Mouse (Mus musculus): ENCODE data around the gene Arhgef25. TPM values are rescaled to one million over a fixed set of nuclear protein-coding genes. Genes with fewer than 3 reads are reported as not detected.

The Arhgef25 gene
- polyA plus RNA-seq (2012; ENCODE audit: insufficient read depth, insufficient read length, missing spikeins) = 1.3 TPM in 1 of 2 replicates, not detected in the other

DNA sequence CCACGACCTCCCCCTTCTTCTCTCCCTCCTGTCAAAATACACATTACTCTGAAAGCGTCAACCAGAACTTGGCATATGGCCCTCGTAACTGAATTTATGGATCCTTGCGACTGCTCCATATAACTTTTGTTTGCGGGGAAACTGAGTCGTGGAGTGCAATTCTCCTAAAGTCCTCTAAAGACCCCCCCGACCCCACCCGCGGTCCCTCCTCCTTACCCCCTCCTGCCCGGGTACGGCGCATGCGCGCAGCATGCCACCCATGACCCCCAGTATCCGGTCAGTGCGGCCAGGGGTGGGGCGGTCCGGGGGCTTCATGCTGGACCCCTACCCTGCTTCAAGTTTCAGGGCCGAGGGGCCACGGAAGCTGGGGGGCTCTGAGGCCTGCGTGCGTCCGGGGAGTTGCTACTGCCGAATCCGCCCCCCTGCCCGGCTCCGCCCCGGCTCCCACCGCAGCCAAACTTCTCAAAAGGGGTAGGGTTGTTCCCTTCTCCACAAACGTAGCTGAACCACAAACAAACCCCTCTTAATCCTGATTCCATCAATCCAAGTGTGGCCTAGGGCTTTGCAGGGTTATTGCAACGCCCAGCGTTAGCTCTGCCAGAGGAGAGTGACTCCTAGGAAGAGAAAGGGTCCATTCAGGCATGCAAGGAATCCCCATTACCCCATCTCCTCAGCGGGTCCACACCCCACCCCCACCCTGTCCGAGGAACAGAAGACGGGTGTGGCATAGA, at the start of gene Arhgef25:
Gene Arhgef25 (minus strand): TSS at position 433 of the 731 bp plus-strand sequence.
- Histone ChIP-seq H3K4me1 (ENCODE audit: control insufficient read depth, insufficient read depth, low read length) (peaks cover 2% of the 10 kb centered on the region; the same call in 1 of the 2 replicates), H3K27ac (ENCODE audit: insufficient read depth, low read depth, low read length) (no peak within 1 kb of the TSS), H3K4me3 (ENCODE audit: insufficient read depth, low read length) (peak within 1 kb of the TSS; percentile 31)
- TF ChIP-seq POLR2A (IDR thresholded peaks at IDR 0.05; ENCODE audit: borderline replicate concordance, low read depth, low read length) = no peak
- TF ChIP-seq CTCF (IDR thresholded peaks at IDR 0.05; ENCODE audit: low read depth, low read length) = no peak

DNA sequence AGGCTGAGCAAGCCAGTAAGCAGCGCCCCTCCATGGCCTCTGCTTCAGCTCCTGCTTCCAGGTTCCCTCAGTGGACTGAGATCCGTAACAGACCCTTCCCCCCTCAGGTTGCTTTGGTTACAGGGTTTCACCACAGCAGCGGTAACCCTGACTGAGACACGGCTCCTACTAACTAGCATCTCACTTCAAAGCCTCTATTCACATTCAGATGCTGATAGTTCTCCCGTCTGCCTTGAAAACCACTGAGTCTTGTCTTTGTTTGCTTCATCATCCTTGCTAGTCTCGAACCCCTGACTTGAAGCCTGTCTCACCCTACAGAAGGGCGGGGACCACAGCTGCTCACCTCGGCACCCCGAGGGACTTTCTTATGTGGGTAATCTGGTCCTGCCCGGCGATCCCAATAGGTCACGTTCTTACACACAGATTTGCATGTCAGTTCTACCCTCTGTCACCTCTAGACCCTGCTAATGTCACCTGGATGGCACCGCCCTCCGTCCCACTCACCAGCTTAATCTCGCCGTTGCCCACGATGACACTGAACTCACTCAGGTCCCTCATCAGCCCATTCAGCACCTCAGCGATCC, 48.5 kb upstream of the Arhgef25 start:
- no peaks in the 10 kb centered on the region for H3K4me1 ChIP-seq (ENCODE audit: control insufficient read depth, insufficient read depth, low read length)
- H3K27ac ChIP-seq (ENCODE audit: insufficient read depth, low read depth, low read length) = no peak overlapping the region
- H3K4me3 ChIP-seq (ENCODE audit: insufficient read depth, low read length) = no peak overlapping the region
- no peak for TF ChIP-seq CTCF (IDR thresholded peaks at IDR 0.05; ENCODE audit: low read depth, low read length)
- TF ChIP-seq POLR2A (IDR thresholded peaks at IDR 0.05; ENCODE audit: borderline replicate concordance, low read depth, low read length) = no peak

DNA sequence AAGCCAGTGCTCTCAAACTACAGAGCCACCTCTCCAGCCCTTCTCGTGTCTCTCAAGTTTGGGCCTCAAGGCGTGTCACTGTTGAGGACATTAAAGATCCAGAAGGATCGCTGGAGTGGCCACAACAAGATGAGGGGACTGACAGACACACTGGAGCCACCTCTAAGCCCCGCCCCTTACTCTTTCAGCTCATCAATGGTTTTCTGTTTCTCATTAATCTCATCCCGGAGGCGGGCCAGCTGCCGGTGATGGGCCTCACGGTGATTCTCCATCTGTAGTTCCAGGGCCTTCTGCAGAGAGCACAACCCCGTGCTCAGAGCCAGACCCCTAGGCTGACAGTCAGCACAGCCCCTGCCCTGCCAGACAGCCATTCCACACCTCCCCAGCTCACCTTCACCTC, 46.7 kb upstream of the Arhgef25 start:
- Histone ChIP-seq H3K4me1 (ENCODE audit: control insufficient read depth, insufficient read depth, low read length) (no peaks in the 10 kb centered on the region), H3K27ac (ENCODE audit: insufficient read depth, low read depth, low read length) (no peak overlapping the region), H3K4me3 (ENCODE audit: insufficient read depth, low read length) (no peak overlapping the region)
- TF ChIP-seq CTCF (IDR thresholded peaks at IDR 0.05; ENCODE audit: low read depth, low read length) (no peak), POLR2A (IDR thresholded peaks at IDR 0.05; ENCODE audit: borderline replicate concordance, low read depth, low read length) (no peak)

DNA sequence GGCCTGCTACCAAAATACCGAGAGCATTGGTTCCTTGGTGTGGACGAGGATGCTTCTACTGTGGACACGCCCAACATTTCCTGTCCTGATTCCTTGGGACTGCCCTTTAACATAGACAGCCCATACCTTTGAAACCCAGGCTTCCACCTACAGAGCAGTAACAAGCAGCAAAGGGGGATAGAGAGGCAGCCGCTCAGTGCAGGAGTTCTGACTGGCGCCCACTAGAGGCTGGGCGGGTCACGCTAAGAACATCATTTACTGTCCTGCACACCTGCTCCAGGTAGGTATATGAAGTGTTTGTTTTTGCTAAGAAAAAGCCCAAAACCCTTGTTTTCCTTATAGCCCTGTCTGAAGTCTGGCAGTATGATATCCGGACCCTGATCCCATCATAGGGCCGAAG, 43.3 kb upstream of the Arhgef25 start:
- no peak for TF ChIP-seq POLR2A (IDR thresholded peaks at IDR 0.05; ENCODE audit: borderline replicate concordance, low read depth, low read length)
- no peak for TF ChIP-seq CTCF (IDR thresholded peaks at IDR 0.05; ENCODE audit: low read depth, low read length)
- no peak overlapping the region for H3K27ac ChIP-seq (ENCODE audit: insufficient read depth, low read depth, low read length)
- H3K4me3 ChIP-seq (ENCODE audit: insufficient read depth, low read length) = no peak overlapping the region
- H3K4me1 ChIP-seq (ENCODE audit: control insufficient read depth, insufficient read depth, low read length) = no peaks in the 10 kb centered on the region

DNA sequence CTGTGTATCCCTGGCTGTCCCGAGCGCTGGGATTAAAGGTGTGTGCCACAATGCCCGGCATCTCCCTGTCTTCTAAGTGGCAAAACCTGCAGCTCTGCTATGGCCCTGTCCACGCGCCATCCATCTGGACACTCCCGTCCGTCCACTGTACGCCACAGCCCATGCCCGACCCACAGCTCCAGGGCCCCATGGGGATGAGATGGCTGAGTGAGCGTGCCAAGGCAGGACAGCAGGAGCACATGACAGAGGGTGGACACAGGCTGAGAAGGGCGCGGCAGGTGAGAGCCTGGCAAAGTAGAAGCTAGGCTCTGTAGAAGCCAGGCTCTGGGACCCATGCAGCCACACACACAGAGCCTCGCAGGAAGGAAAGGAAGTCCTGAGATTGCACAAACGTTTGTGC, 41.9 kb upstream of the Arhgef25 start:
- TF ChIP-seq CTCF (IDR thresholded peaks at IDR 0.05; ENCODE audit: low read depth, low read length) (no peak), POLR2A (IDR thresholded peaks at IDR 0.05; ENCODE audit: borderline replicate concordance, low read depth, low read length) (no peak)
- Histone ChIP-seq H3K4me3 (ENCODE audit: insufficient read depth, low read length) (no peak overlapping the region), H3K4me1 (ENCODE audit: control insufficient read depth, insufficient read depth, low read length) (peaks cover 13% of the 10 kb centered on the region), H3K27ac (ENCODE audit: insufficient read depth, low read depth, low read length) (no peak overlapping the region)

DNA sequence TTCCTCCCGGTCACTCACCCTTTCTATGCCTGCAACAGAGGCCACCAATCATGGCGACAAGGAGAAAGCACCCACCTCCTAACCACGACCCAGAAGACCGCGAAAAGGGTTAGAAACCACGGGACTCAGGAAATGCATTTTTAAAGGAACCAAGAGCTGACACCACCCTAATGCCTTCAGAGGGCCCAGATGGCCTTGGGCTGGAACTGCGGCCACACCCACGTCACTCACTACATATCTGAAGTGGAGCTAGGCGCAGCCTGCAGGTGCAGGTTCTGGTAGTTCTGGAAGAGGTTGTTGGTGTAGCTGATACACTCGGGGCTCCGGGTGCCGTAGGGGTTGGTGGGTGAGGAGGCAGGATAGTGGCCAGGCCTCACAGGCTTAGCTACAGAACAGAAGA, 40.8 kb upstream of the Arhgef25 start:
- H3K4me3 ChIP-seq (ENCODE audit: insufficient read depth, low read length) = no peak overlapping the region
- TF ChIP-seq POLR2A (IDR thresholded peaks at IDR 0.05; ENCODE audit: borderline replicate concordance, low read depth, low read length) = no peak
- TF ChIP-seq CTCF (IDR thresholded peaks at IDR 0.05; ENCODE audit: low read depth, low read length) = no peak
- peaks cover 16% of the 10 kb centered on the region for H3K4me1 ChIP-seq (ENCODE audit: control insufficient read depth, insufficient read depth, low read length)
- H3K27ac ChIP-seq (ENCODE audit: insufficient read depth, low read depth, low read length) = no peak overlapping the region

DNA sequence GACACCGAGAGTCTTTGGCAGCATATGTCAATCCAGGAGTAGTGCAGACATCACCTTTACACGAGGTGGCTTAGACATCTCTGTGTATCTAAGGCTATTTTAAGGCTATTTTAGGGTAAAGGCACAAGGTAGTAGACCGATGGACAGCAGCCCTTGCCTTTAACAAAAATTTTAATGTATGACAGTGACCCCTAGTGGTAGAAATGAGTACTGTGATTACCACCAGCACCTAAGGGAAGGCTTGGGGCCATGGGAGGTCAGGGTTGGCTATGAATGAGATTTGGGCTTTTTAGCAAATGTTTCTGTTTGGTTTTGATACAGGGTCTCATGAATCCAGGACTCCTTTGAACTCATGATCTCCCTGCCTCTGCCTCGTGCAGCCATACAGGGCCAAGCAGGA, 39.0 kb upstream of the Arhgef25 start:
- Histone ChIP-seq H3K4me3 (ENCODE audit: insufficient read depth, low read length) (no peak overlapping the region), H3K27ac (ENCODE audit: insufficient read depth, low read depth, low read length) (no peak overlapping the region), H3K4me1 (ENCODE audit: control insufficient read depth, insufficient read depth, low read length) (peaks cover 16% of the 10 kb centered on the region)
- peak; percentile 25; the same call in 1 of the 2 replicates for TF ChIP-seq CTCF (IDR thresholded peaks at IDR 0.05; ENCODE audit: low read depth, low read length)
- no peak for TF ChIP-seq POLR2A (IDR thresholded peaks at IDR 0.05; ENCODE audit: borderline replicate concordance, low read depth, low read length)

DNA sequence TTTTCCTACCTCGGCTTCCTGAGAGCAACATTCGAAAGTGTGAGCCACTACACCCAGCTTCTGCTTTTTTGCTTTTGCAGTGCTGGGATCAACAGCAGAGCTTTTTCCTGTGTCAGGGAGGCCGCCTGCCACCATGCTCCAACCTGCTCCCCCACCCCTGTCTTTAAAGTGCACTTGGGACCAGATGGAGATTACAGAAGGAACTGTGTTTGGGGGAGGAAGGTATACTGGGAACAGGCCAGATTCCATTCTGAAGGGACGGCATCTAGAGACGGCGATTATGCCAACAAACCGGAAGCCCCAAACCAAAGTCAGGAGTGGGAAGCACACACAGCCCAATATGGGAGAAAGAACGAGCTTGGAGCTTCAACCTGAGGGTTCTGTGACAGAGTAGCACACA, 37.3 kb upstream of the Arhgef25 start:
- H3K4me3 ChIP-seq (ENCODE audit: insufficient read depth, low read length) = no peak overlapping the region
- TF ChIP-seq POLR2A (IDR thresholded peaks at IDR 0.05; ENCODE audit: borderline replicate concordance, low read depth, low read length) (no peak), CTCF (IDR thresholded peaks at IDR 0.05; ENCODE audit: low read depth, low read length) (no peak)

DNA sequence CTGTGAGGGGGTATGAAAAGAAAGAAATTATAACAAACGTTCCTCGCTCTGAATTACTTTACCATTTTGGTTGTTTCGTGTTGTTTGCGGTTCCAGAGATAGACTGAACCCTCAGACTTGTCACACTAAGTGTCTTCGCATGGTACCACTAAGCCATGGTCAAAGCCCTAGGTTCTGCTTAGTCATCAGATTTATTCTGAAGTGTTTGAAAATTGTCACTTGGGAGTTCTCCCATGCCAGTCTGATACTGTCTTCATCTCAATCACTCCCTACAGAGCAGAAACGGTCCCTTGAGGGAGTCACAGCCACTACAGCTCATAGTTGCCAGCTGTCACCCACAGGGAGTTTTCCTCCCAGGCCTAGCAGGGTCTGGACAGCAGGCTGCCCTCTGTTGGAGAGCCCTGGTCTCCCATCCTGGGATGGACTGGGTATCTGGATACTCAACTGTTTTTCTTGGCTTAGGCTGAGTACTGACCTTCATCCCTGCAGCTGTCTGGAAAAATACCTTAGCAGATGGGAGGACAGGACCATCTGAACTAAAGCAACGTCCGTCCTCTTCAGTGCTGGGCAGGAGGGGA, 36.5 kb upstream of the Arhgef25 start:
- TF ChIP-seq POLR2A (IDR thresholded peaks at IDR 0.05; ENCODE audit: borderline replicate concordance, low read depth, low read length) (no peak), CTCF (IDR thresholded peaks at IDR 0.05; ENCODE audit: low read depth, low read length) (peak; percentile 25; the same call in 1 of the 2 replicates)
- peaks cover 16% of the 10 kb centered on the region for H3K4me1 ChIP-seq (ENCODE audit: control insufficient read depth, insufficient read depth, low read length)
- H3K4me3 ChIP-seq (ENCODE audit: insufficient read depth, low read length) = no peak overlapping the region
- no peak overlapping the region for H3K27ac ChIP-seq (ENCODE audit: insufficient read depth, low read depth, low read length)

More for the DNA sequence above, 37.3 kb upstream of the Arhgef25 start:
- H3K4me1 ChIP-seq (ENCODE audit: control insufficient read depth, insufficient read depth, low read length) = peaks cover 16% of the 10 kb centered on the region
- no peak overlapping the region for H3K27ac ChIP-seq (ENCODE audit: insufficient read depth, low read depth, low read length)

DNA sequence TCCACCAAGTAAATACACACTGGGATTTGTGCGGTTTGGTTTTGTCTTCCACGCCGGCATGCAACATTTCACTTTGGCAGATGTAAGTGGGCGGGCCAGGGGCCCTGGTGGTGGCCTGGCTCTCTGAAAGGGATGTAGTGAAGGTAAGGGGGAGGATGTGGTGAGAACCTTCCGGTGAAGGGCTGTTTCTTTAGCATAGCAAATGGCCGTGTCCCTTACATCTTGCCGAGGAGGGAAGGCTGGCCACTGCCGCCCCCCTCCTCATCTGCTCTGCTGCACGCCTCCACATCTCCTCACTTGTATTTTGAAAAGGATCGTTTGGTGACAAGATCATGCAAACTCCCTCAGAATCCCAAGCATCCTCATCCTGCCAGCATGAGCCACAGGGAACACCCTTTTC, 35.8 kb upstream of the Arhgef25 start:
- H3K4me3 ChIP-seq (ENCODE audit: insufficient read depth, low read length) = no peak overlapping the region
- TF ChIP-seq POLR2A (IDR thresholded peaks at IDR 0.05; ENCODE audit: borderline replicate concordance, low read depth, low read length) (no peak), CTCF (IDR thresholded peaks at IDR 0.05; ENCODE audit: low read depth, low read length) (no peak)
- no peak overlapping the region for H3K27ac ChIP-seq (ENCODE audit: insufficient read depth, low read depth, low read length)
- peaks cover 16% of the 10 kb centered on the region for H3K4me1 ChIP-seq (ENCODE audit: control insufficient read depth, insufficient read depth, low read length)

Measured in bone marrow macrophage, adult 2 months (primary cell).